Mouse (Mus musculus) left cerebral cortex, postnatal 10 days (tissue): ENCODE measurements at regions not wholly inside any gene's neighbourhood (a gene's known extent, or its start where the extent isn't known, plus 50 kb on each side); places are given as distances from the start of the nearest gene placed in this dataset.

ENCODE experiments used
- DNase-seq, 2 experiments: peaks; one replicate each; pipeline ENCODE4 v3.0.0; 2021 to 2022; ENCODE audit warnings: low spot score in 2 of 2, mixed read lengths in 1 of 2; ENCODE audit errors: extremely low spot score in 1 of 2
- intact Hi-C: fragments of 180-260 bp; cut with DNase I; formaldehyde crosslinking; loops from one replicate; pipeline ENCODE4 v1.15.1; 2025

DNA sequence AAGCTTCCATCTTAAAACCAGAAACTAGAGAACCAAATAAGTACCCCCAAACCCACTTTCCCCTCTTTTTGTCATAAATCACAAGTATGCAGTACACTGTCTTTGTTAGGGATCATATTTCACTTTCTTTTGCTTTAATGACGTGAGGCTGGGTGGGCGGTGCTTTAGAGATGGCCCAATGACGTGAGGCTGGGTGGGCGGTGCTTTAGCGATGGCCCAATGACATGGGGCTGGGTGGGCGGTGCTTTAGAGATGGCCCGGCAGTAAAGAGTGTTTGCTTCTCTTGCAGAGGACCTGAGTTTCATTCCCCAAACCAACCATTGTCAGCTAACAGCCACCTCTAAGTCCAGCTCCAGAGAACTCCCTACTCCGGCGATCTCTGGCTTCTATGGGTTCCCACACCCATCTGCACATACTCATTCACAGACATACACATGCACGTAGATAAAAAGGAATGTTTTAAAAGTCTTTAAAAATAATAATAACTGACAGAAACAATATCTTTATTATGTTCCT, 59.2 kb upstream of the Siah3 start:
- intact Hi-C loops: no loop called here
- DNase-seq: no peak

DNA sequence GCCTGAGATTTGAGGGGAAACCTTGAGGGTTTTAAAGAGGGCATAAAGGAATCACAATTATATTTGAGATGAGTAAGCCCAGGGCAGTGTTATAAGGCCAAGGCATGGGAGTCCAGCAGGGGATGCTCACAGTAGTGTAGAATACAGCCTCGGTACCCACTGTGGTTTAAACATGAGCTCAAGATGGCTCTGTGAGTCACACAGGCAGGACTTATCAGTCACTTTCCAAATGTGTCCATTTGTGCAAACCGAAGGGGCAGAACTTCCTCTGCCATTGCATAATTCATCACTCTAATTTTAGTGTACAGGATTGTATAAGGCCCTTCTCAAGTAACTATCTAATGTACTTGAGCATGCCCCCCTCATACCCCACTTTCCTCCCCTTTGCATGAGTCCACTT, 56.1 kb upstream of the Siah3 start:
- no peak for DNase-seq

DNA sequence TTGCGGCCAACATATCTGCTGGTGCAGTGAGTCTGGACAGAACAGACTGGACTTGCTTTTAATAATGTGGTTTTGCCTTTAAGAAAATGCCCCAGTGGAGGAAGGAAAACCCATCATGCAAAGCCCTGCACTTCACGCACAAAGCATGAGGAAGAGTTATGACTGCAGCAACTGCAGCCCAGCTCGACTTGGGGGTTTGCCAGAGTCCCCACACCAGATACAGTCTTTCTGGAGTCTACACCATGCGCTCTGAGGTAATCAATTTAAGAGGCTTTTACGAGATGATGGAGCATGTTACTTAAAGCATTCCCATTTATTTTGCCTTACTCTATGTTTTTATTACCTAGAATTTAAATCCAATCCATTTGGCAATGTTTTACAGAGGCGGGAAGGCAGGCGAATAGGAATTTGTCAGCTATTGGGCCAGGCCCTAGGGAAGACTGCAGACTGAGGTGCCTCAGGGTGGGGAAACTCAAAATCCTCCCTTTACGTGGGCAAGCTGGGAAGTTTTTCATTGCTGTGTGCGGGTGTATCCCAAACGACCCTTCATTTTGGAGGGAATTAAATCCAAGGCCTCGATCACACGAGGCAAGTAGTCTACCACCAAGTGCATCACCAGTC, 53.2 kb upstream of the Siah3 start:
- intact Hi-C loops: no loop called here
- peak in 1 of 2 experiments; percentile 30 for DNase-seq

More for the DNA sequence above, 56.1 kb upstream of the Siah3 start:
- intact Hi-C loops: no loop called here
